Mouse (Mus musculus) embryonic fibroblast, embryonic 13.5 days (primary cell): ENCODE measurements around the gene Gm20388.

Experiments used
- CTCF ChIP-seq: IDR thresholded peaks from 2 replicates; pipeline ENCODE4 v1.5.1; 2011; ENCODE audit warnings: mild to moderate bottlenecking, control low read depth, low read length, moderate library complexity, borderline replicate concordance; ENCODE audit not compliant: insufficient read depth
- POLR2A ChIP-seq: IDR thresholded peaks from 2 replicates; pipeline ENCODE4 v1.6.1; 2011; ENCODE audit warnings: low read depth, mild to moderate bottlenecking, control low read depth, low read length, moderate library complexity

- no peak for TF ChIP-seq CTCF
- TF ChIP-seq POLR2A: no peak
These were observed 2835.8 kb downstream of the Gm20388 start for GRCm38 (mm10) chr8:122746439-122746838.
